Mouse (Mus musculus) erythroblast, embryonic 14.5 days (primary cell): ENCODE measurements around the gene Gpr108. TPM values are rescaled to one million over a fixed set of nuclear protein-coding genes. Genes with fewer than 3 reads are reported as not detected.

Experiments
- H3K27me3 ChIP-seq: 2 replicates; pipeline ENCODE4 v1.6.1; 2012; ENCODE audit warnings: inconsistent platforms; ENCODE audit not compliant: control insufficient read depth
- H3K36me3 ChIP-seq: 2 replicates; pipeline ENCODE4 v1.6.1; 2012; ENCODE audit warnings: mild to moderate bottlenecking, inconsistent platforms; ENCODE audit not compliant: control insufficient read depth
- H3K4me1 ChIP-seq: 2 replicates; pipeline ENCODE4 v1.6.1; 2012; ENCODE audit warnings: inconsistent platforms; ENCODE audit not compliant: control insufficient read depth
- H3K4me3 ChIP-seq: replicated peaks from 2 replicates; pipeline ENCODE3; 2012; ENCODE audit warnings: moderate library complexity, mild to moderate bottlenecking, inconsistent platforms
- H3K9me3 ChIP-seq: 2 replicates; pipeline ENCODE4 v1.6.1; 2012; ENCODE audit warnings: low read length, inconsistent platforms, mixed read lengths; ENCODE audit not compliant: control insufficient read depth
- GATA1 ChIP-seq: IDR thresholded peaks from 2 replicates; pipeline ENCODE4 v1.6.1; 2012; ENCODE audit warnings: low read length, inconsistent platforms, mixed read lengths
- TAL1 ChIP-seq: IDR thresholded peaks from 3 replicates; pipeline ENCODE4 v1.6.1; 2012; ENCODE audit warnings: low read length, inconsistent platforms, mixed read lengths
- polyA plus RNA-seq: library from polyadenylated mRNA; stranded (reverse); fragments of >175 nt; gene quantifications from 2 replicates; pipeline ENCODE4 v1.2.3, GENCODE M21; 2012

The Gpr108 gene
- polyA plus RNA-seq, 1 experiment, result 1.4 TPM

GRCm38 (mm10) chr17:57201841-57202724 is 46.2 kb downstream of the Gpr108 start:
- peaks cover 2% of the 10 kb centered on the region; the same call in 1 of the 2 replicates for H3K36me3 ChIP-seq
- no peaks in the 10 kb centered on the region for H3K9me3 ChIP-seq
- TF ChIP-seq TAL1 (no peak), GATA1 (no peak)
- no peak overlapping the region for H3K4me3 ChIP-seq
- H3K4me1 ChIP-seq, result no peaks in the 10 kb centered on the region; the same call in 1 of the 2 replicates
- H3K27me3 ChIP-seq, result no peaks in the 10 kb centered on the region

- no peaks in the 10 kb centered on the region for H3K9me3 ChIP-seq
- H3K4me1 ChIP-seq, result no peaks in the 10 kb centered on the region; the same call in 1 of the 2 replicates
- no peak overlapping the region for H3K4me3 ChIP-seq
- no peaks in the 10 kb centered on the region; the same call in 1 of the 2 replicates for H3K36me3 ChIP-seq
- no peak for TF ChIP-seq TAL1
- no peak for TF ChIP-seq GATA1
- H3K27me3 ChIP-seq, result no peaks in the 10 kb centered on the region
Measured at GRCm38 (mm10) chr17:57198252-57198651, 50.0 kb downstream of the Gpr108 start.

GRCm38 (mm10) chr17:57195326-57196010 is 52.8 kb downstream of the Gpr108 start:
- no peaks in the 10 kb centered on the region for H3K4me1 ChIP-seq

GRCm38 (mm10) chr17:57194771-57195170 is 53.5 kb downstream of the Gpr108 start:
- Histone ChIP-seq H3K36me3 (no peaks in the 10 kb centered on the region; the same call in 1 of the 2 replicates), H3K4me1 (no peaks in the 10 kb centered on the region), H3K9me3 (no peaks in the 10 kb centered on the region), H3K4me3 (no peak overlapping the region), H3K27me3 (no peaks in the 10 kb centered on the region)
- TF ChIP-seq GATA1 (no peak), TAL1 (no peak)

More at GRCm38 (mm10) chr17:57195326-57196010, 52.8 kb downstream of the Gpr108 start:
- TF ChIP-seq GATA1 (no peak), TAL1 (no peak)
- Histone ChIP-seq H3K4me3 (no peak overlapping the region), H3K9me3 (no peaks in the 10 kb centered on the region), H3K36me3 (no peaks in the 10 kb centered on the region; the same call in 1 of the 2 replicates), H3K27me3 (no peaks in the 10 kb centered on the region)

GRCm38 (mm10) chr17:57194041-57194507 is 54.2 kb downstream of the Gpr108 start, which contains the start of gene Tnfsf14:
Tnfsf14 (minus strand) TSS chr17:57194177.
- Histone ChIP-seq H3K27me3 (no peaks in the 10 kb centered on the region), H3K36me3 (no peaks in the 10 kb centered on the region; the same call in 1 of the 2 replicates), H3K9me3 (no peaks in the 10 kb centered on the region), H3K4me3 (no peak within 1 kb of the TSS), H3K4me1 (no peaks in the 10 kb centered on the region; the same call in 1 of the 2 replicates)
- no peak for TF ChIP-seq TAL1
- no peak for TF ChIP-seq GATA1

- Histone ChIP-seq H3K4me1 (peaks cover 8% of the 10 kb centered on the region), H3K27me3 (no peaks in the 10 kb centered on the region), H3K9me3 (no peaks in the 10 kb centered on the region), H3K36me3 (no peaks in the 10 kb centered on the region), H3K4me3 (no peak overlapping the region)
- no peak for TF ChIP-seq TAL1
Measured at GRCm38 (mm10) chr17:57188510-57189192, 59.6 kb downstream of the Gpr108 start.

GRCm38 (mm10) chr17:57185641-57186040 is 62.6 kb downstream of the Gpr108 start:
- TF ChIP-seq GATA1 (no peak), TAL1 (no peak)
- Histone ChIP-seq H3K4me3 (no peak overlapping the region), H3K9me3 (no peaks in the 10 kb centered on the region), H3K36me3 (no peaks in the 10 kb centered on the region), H3K27me3 (no peaks in the 10 kb centered on the region), H3K4me1 (peaks cover 8% of the 10 kb centered on the region)

Other genes with a start within 250 kb of the Gpr108 start
- gene Pspn, start 248.4 kb downstream of the Gpr108 start, polyA plus RNA-seq, result not detected in 2 replicates
- gene Gtf2f1, start 237.2 kb downstream of the Gpr108 start, polyA plus RNA-seq, result 31.9 and 32.9 TPM in 2 replicates
- not detected in 2 replicates for gene Gm17949, start 237.0 kb downstream of the Gpr108 start, polyA plus RNA-seq
- 31.3 and 33.6 TPM in 2 replicates for gene Khsrp, start 216.9 kb downstream of the Gpr108 start, polyA plus RNA-seq
- gene Slc25a41, start 206.8 kb downstream of the Gpr108 start, polyA plus RNA-seq, result not detected in 2 replicates
- gene Crb3, start 189.3 kb downstream of the Gpr108 start, polyA plus RNA-seq, result 0.05 TPM in 2 replicates
- 0.21 and 0.26 TPM in 2 replicates for gene Slc25a23, start 188.6 kb downstream of the Gpr108 start, polyA plus RNA-seq
- gene Dennd1c, start 169.9 kb downstream of the Gpr108 start, polyA plus RNA-seq, result 0.03 and 0.09 TPM in 2 replicates
- gene Tubb4a, start 160.7 kb downstream of the Gpr108 start, polyA plus RNA-seq, result not detected in 2 replicates
- 0.04 TPM in 1 of 2 replicates, not detected in the other for gene Tnfsf9, start 143.1 kb downstream of the Gpr108 start, polyA plus RNA-seq
- not detected in 2 replicates for gene Cd70, start 98.7 kb downstream of the Gpr108 start, polyA plus RNA-seq
- gene Tnfsf14, start 54.3 kb downstream of the Gpr108 start, polyA plus RNA-seq, result 0.02 TPM in 1 of 2 replicates, not detected in the other
- 0.11 and 0.12 TPM in 2 replicates for gene C3, start 20.3 kb downstream of the Gpr108 start, polyA plus RNA-seq
- 0.04 and 0.18 TPM in 2 replicates for gene Trip10, start 1.0 kb upstream of the Gpr108 start, polyA plus RNA-seq
- 0.18 and 0.21 TPM in 2 replicates for gene Vav1, start 30.7 kb upstream of the Gpr108 start, polyA plus RNA-seq
- gene Adgre1, start 110.2 kb upstream of the Gpr108 start, polyA plus RNA-seq, result 0.03 and 0.04 TPM in 2 replicates